In genomic region chr19:5821847-5822173, GRCm38 (mm10) we compare ENCODE assay signal across 14 mouse cellular contexts. TPM values are rescaled to one million over a fixed set of nuclear protein-coding genes. Genes with fewer than 3 reads are reported as not detected.
DNase-seq lines count a peak whose midpoint lies in the region; ATAC-seq and TF ChIP-seq lines count a peak whose summit lies in the region.
"Had no signal": no experiment of that assay in that cellular context is flagged by ENCODE, and none has a peak within 500 bp of the region (broad histone marks: within the 10 kb centered on the region; RNA-seq: fewer than 3 reads in every experiment).

No protein-coding gene starts in this region.

- DNase-seq in cerebellum, adult 2 months: no peak
- no peak for DNase-seq in cerebellum, adult 18-20 months
- no peak for DNase-seq in lung, adult 2 months
- DNase-seq: thymus, postnatal 14 days had no signal

- no peak overlapping the region for H3K9ac ChIP-seq in hindbrain, embryonic 13.5 days
- H3K9ac ChIP-seq in hindbrain, embryonic 12.5 days: no peak overlapping the region
- no peak overlapping the region for H3K9ac ChIP-seq in lung, embryonic 15.5 days
- H3K9ac ChIP-seq in forebrain, embryonic 13.5 days: no peak overlapping the region
- H3K9ac ChIP-seq: neural tube, embryonic 12.5 days had no signal

- no peak overlapping the region for H3K4me2 ChIP-seq in hindbrain, embryonic 13.5 days
- H3K4me2 ChIP-seq in hindbrain, embryonic 12.5 days (replicated peaks): no peak overlapping the region
- H3K4me2 ChIP-seq in lung, embryonic 15.5 days: no peak overlapping the region
- no peak overlapping the region for H3K4me2 ChIP-seq in forebrain, embryonic 13.5 days
- H3K4me2 ChIP-seq: liver, embryonic 12.5 days; neural tube, embryonic 12.5 days had no signal

- no peak overlapping the region for H3K4me3 ChIP-seq in cerebellum, adult 2 months (replicated peaks; ENCODE audit: insufficient read depth, low read depth, low read length)
- no peak overlapping the region for H3K4me3 ChIP-seq in hindbrain, embryonic 13.5 days
- H3K4me3 ChIP-seq in hindbrain, embryonic 12.5 days: no peak overlapping the region
- no peak overlapping the region for H3K4me3 ChIP-seq in lung, embryonic 15.5 days
- no peak overlapping the region for H3K4me3 ChIP-seq in lung, adult 2 months (replicated peaks; ENCODE audit: extremely low read depth, low read depth, low read length)
- no peak overlapping the region for H3K4me3 ChIP-seq in small intestine, adult 2 months (ENCODE audit: low read depth, low read length)
- H3K4me3 ChIP-seq in forebrain, embryonic 13.5 days: no peak overlapping the region
- H3K4me3 ChIP-seq: liver, embryonic 12.5 days; neural tube, embryonic 12.5 days had no signal

- WGBS in cerebellum, adult 2 months: 34% methylated on average over 5 of the region's 5 CpGs
- WGBS in hindbrain, embryonic 13.5 days: 74% methylated on average over 5 of the region's 5 CpGs
- WGBS in hindbrain, embryonic 12.5 days: 65% methylated on average over 5 of the region's 5 CpGs
- WGBS in lung, embryonic 15.5 days: 64% methylated on average over 5 of the region's 5 CpGs
- 53% methylated on average over 5 of the region's 5 CpGs for WGBS in lung, adult 2 months
- 86% methylated on average over 5 of the region's 5 CpGs for WGBS in small intestine, adult 2 months
- WGBS in forebrain, embryonic 13.5 days: 71% methylated on average over 5 of the region's 5 CpGs

- no peak for TF ChIP-seq CTCF in cerebellum, adult 2 months (IDR thresholded peaks at IDR 0.05; ENCODE audit: borderline replicate concordance, insufficient read depth, low read depth, low read length)
- TF ChIP-seq CTCF in lung, adult 2 months (IDR thresholded peaks at IDR 0.05; ENCODE audit: insufficient read depth, low read length): no peak
- TF ChIP-seq CTCF in small intestine, adult 2 months (IDR thresholded peaks at IDR 0.05; ENCODE audit: extremely low read depth, insufficient read length, insufficient replicate concordance, low read depth, low read length): no peak

- H3K36me3 ChIP-seq in hindbrain, embryonic 13.5 days: no peaks in the 10 kb centered on the region
- H3K36me3 ChIP-seq in hindbrain, embryonic 12.5 days: no peaks in the 10 kb centered on the region
- H3K36me3 ChIP-seq in lung, embryonic 15.5 days: no peaks in the 10 kb centered on the region
- peaks cover 21% of the 10 kb centered on the region for H3K36me3 ChIP-seq in small intestine, adult 2 months (ENCODE audit: control insufficient read depth, insufficient read depth, low read length)
- H3K36me3 ChIP-seq in forebrain, embryonic 13.5 days (ENCODE audit: poor library complexity, severe bottlenecking): no peaks in the 10 kb centered on the region
- H3K36me3 ChIP-seq: neural tube, embryonic 12.5 days had no signal

- ATAC-seq in hindbrain, embryonic 13.5 days (ENCODE audit: low FRiP score): no peak
- no peak for ATAC-seq in hindbrain, embryonic 12.5 days (ENCODE audit: low FRiP score)
- no peak for ATAC-seq in lung, embryonic 15.5 days (ENCODE audit: borderline replicate concordance, extremely low read depth, low FRiP score, low TSS enrichment)
- no peak for ATAC-seq in forebrain, embryonic 13.5 days
- ATAC-seq: intestine, embryonic 16.5 days; liver, embryonic 12.5 days; midbrain, embryonic 16.5 days had no signal

- H3K27ac ChIP-seq in cerebellum, adult 2 months (ENCODE audit: insufficient read depth, low read length): 0 out of 2 replicates have a peak overlapping the region, but pooled peaks have one; percentile 42
- peak overlapping the region; percentile 27; the same call in 1 of the 2 replicates for H3K27ac ChIP-seq in hindbrain, embryonic 13.5 days
- no peak overlapping the region for H3K27ac ChIP-seq in hindbrain, embryonic 12.5 days
- peak overlapping the region; percentile 46 for H3K27ac ChIP-seq in lung, embryonic 15.5 days
- H3K27ac ChIP-seq in small intestine, adult 2 months (ENCODE audit: insufficient read depth, low read depth, low read length): peak overlapping the region; percentile 12; the same call in 1 of the 2 replicates
- no peak overlapping the region for H3K27ac ChIP-seq in forebrain, embryonic 13.5 days
- H3K27ac ChIP-seq: macrophage; neural tube, embryonic 12.5 days had no signal

- TF ChIP-seq POLR2A in cerebellum, adult 2 months (IDR thresholded peaks at IDR 0.05; ENCODE audit: borderline replicate concordance, insufficient read depth, low read length): no peak
- no peak for TF ChIP-seq POLR2A in lung, adult 2 months (IDR thresholded peaks at IDR 0.05; ENCODE audit: borderline replicate concordance, extremely low read depth, low read depth, low read length)
- TF ChIP-seq POLR2A in small intestine, adult 2 months (IDR thresholded peaks at IDR 0.05; ENCODE audit: low read depth, low read length): no peak

- H3K27me3 ChIP-seq in cerebellum, adult 2 months (ENCODE audit: control insufficient read depth, insufficient read depth, low read length): no peaks in the 10 kb centered on the region
- H3K27me3 ChIP-seq in hindbrain, embryonic 13.5 days: no peaks in the 10 kb centered on the region
- H3K27me3 ChIP-seq in hindbrain, embryonic 12.5 days: no peaks in the 10 kb centered on the region
- H3K27me3 ChIP-seq in lung, embryonic 15.5 days: no peaks in the 10 kb centered on the region
- no peaks in the 10 kb centered on the region for H3K27me3 ChIP-seq in small intestine, adult 2 months (ENCODE audit: control insufficient read depth, insufficient read depth, low read length)
- no peaks in the 10 kb centered on the region for H3K27me3 ChIP-seq in forebrain, embryonic 13.5 days
- H3K27me3 ChIP-seq: liver, embryonic 12.5 days had no signal

- H3K9me3 ChIP-seq in hindbrain, embryonic 13.5 days: no peaks in the 10 kb centered on the region
- H3K9me3 ChIP-seq in hindbrain, embryonic 12.5 days (replicated peaks): no peaks in the 10 kb centered on the region
- H3K9me3 ChIP-seq in lung, embryonic 15.5 days: no peaks in the 10 kb centered on the region
- H3K9me3 ChIP-seq in forebrain, embryonic 13.5 days (replicated peaks): no peaks in the 10 kb centered on the region
- H3K9me3 ChIP-seq: liver, embryonic 12.5 days; neural tube, embryonic 12.5 days had no signal

- H3K4me1 ChIP-seq in cerebellum, adult 2 months (ENCODE audit: control insufficient read depth, insufficient read depth, low read length): peaks cover 45% of the 10 kb centered on the region
- H3K4me1 ChIP-seq in hindbrain, embryonic 13.5 days (replicated peaks): peaks cover 39% of the 10 kb centered on the region
- peaks cover 24% of the 10 kb centered on the region for H3K4me1 ChIP-seq in hindbrain, embryonic 12.5 days
- H3K4me1 ChIP-seq in lung, embryonic 15.5 days: peaks cover 55% of the 10 kb centered on the region
- H3K4me1 ChIP-seq in lung, adult 2 months (ENCODE audit: control insufficient read depth, insufficient read depth, low read length): peaks cover 29% of the 10 kb centered on the region
- peaks cover 28% of the 10 kb centered on the region for H3K4me1 ChIP-seq in small intestine, adult 2 months (ENCODE audit: control insufficient read depth, insufficient read depth, insufficient read length, low read length)
- peaks cover 33% of the 10 kb centered on the region for H3K4me1 ChIP-seq in forebrain, embryonic 13.5 days

RNA-seq across cellular contexts. Expression of gene Scyl1, which starts 50.6 kb away (rescaled TPM):
- polyA plus RNA-seq in cerebellum, adult 2 months (2012; rRNA removed): 158 and 170 TPM in 2 replicates
- 67.6 and 72.4 TPM in 2 replicates for polyA plus RNA-seq in hindbrain, embryonic 13.5 days (2015; fragmentation: Nextera tagmentation; extraction: Ambion mirVana)
- 71.8 and 73.7 TPM in 2 replicates for polyA plus RNA-seq in hindbrain, embryonic 12.5 days (2016; fragmentation: Nextera tagmentation; extraction: Ambion mirVana)
- 76.1 and 83.6 TPM in 2 replicates for polyA plus RNA-seq in lung, embryonic 15.5 days (2015; fragmentation: Nextera tagmentation; extraction: Ambion mirVana)
- 113 and 116 TPM in 2 replicates for polyA plus RNA-seq in lung, adult 2 months (2012; rRNA removed)
- polyA plus RNA-seq in small intestine, adult 2 months (2012; rRNA removed): 37.1 and 52.5 TPM in 2 replicates
- polyA plus RNA-seq in forebrain, embryonic 13.5 days (2015; fragmentation: Nextera tagmentation; extraction: Ambion mirVana): 56.4 and 62.6 TPM in 2 replicates

RNA-seq across cellular contexts. Expression of gene Frmd8, which starts 53.3 kb away (rescaled TPM):
- 23.4 and 28.3 TPM in 2 replicates for polyA plus RNA-seq in cerebellum, adult 2 months (2012; rRNA removed)
- polyA plus RNA-seq in hindbrain, embryonic 13.5 days (2015; fragmentation: Nextera tagmentation; extraction: Ambion mirVana): 17.5 and 19.3 TPM in 2 replicates
- polyA plus RNA-seq in hindbrain, embryonic 12.5 days (2016; fragmentation: Nextera tagmentation; extraction: Ambion mirVana): 28.7 and 29.9 TPM in 2 replicates
- polyA plus RNA-seq in lung, embryonic 15.5 days (2015; fragmentation: Nextera tagmentation; extraction: Ambion mirVana): 50.7 and 53.0 TPM in 2 replicates
- 32.1 and 37.8 TPM in 2 replicates for polyA plus RNA-seq in lung, adult 2 months (2012; rRNA removed)
- polyA plus RNA-seq in small intestine, adult 2 months (2012; rRNA removed): 32.1 and 62.1 TPM in 2 replicates
- 21.7 and 26.2 TPM in 2 replicates for polyA plus RNA-seq in forebrain, embryonic 13.5 days (2015; fragmentation: Nextera tagmentation; extraction: Ambion mirVana)

RNA-seq across cellular contexts. Expression of gene Slc25a45, which starts 55.8 kb away (rescaled TPM):
- 4.3 and 5.0 TPM in 2 replicates for polyA plus RNA-seq in cerebellum, adult 2 months (2012; rRNA removed)
- polyA plus RNA-seq in hindbrain, embryonic 13.5 days (2015; fragmentation: Nextera tagmentation; extraction: Ambion mirVana): 2.6 and 2.8 TPM in 2 replicates
- polyA plus RNA-seq in hindbrain, embryonic 12.5 days (2016; fragmentation: Nextera tagmentation; extraction: Ambion mirVana): 2.0 and 2.2 TPM in 2 replicates
- polyA plus RNA-seq in lung, embryonic 15.5 days (2015; fragmentation: Nextera tagmentation; extraction: Ambion mirVana): 4.2 and 5.6 TPM in 2 replicates
- polyA plus RNA-seq in lung, adult 2 months (2012; rRNA removed): 24.5 and 26.0 TPM in 2 replicates
- 207 and 241 TPM in 2 replicates for polyA plus RNA-seq in small intestine, adult 2 months (2012; rRNA removed)
- polyA plus RNA-seq in forebrain, embryonic 13.5 days (2015; fragmentation: Nextera tagmentation; extraction: Ambion mirVana): 1.2 and 1.4 TPM in 2 replicates

Comparison
In these comparisons a context has a peak if more than half of its experiments do, and no peak if none do; other contexts are left out.
1. H3K27ac ChIP-seq: peak in cerebellum, adult 2 months (single experiment), hindbrain, embryonic 13.5 days (single experiment), lung, embryonic 15.5 days (single experiment) and small intestine, adult 2 months (single experiment); none in hindbrain, embryonic 12.5 days (single experiment) and forebrain, embryonic 13.5 days (single experiment).